Mouse (Mus musculus) CD4-positive, CD25-positive, alpha-beta regulatory T cell, adult 2 months (primary cell): ENCODE results near the gene Gm17581.

Experiments used
- DNase-seq: peaks from one replicate; pipeline ENCODE4 v3.0.0-alpha.2; 2012; ENCODE audit warnings: low read depth, low spot score

Gm17581 gene

DNA sequence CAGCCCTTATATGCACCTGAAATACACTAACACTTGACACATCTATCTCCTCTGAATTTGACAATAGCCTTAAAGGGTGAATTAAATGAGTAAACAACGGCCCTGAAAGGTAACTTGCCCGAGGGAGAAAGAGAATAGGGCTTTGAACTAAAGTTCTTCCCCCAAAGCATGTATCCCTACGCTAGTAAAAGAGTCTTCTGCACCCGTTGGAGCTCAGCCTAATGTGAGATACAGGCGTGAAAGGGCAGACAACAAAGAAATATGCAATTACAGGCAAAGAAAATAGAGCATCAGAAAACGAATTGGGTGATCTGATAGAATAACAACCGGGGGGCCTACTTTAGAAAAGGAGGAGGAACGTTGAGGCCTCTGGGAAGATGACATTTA, 44.3 kb downstream of the Gm17581 start:
- DNase-seq = no peak

DNA sequence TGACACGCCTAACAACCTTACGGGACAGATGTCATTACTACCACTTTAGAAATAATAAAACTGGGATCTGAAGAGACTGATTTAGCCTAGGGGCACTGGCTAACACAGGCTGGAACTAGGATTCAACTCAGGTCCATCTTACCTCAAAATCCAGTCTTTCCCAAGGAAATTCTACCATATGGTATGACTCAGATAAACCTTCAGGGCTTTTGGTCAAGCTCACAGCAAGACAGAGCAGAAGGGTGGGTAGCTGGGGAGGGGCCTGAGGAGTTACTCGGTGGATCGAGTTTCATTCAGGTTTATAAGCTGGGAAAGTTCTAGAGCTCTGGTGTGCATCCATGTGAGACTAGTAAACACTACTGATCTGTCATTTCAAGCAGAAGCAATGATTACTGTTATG, 46.5 kb downstream of the Gm17581 start:
- no peak for DNase-seq

DNA sequence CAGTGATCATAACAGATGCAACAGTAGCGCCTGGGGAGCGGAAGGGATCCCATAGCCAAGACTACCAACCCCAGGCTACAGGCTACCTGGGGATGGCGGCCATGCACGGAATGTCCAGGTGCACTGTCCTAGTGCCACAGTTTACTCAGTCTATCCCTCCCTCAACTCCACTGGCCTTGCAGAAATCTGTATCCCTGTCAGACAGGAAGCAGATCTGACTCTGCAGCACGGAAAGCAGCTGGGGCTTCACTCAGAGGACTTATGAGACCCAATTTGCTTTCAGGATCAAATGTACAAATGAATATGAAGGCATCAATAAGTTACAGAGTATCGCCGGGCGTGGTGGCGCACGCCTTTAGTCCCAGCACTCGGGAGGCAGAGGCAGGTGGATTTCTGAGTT, 47.9 kb downstream of the Gm17581 start:
- DNase-seq = no peak

DNA sequence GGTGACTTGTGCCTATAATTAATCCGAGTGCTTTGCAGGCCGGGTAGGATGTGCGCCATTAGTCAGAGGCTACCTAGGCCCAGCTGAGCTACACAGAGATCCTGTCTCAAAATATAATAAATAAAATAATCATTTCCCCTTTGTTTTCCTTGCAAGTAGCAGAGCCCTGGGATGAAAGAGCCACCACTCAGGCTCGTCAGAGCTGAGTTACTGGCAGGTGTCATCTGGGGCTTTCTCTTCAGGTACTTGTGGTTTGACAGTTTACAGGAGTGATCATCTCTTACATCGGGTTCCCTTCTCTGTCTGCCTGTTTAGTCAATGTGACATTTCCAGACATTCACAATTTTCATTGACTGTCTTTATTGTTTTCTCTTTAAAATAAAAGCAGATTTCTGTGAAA, 49.1 kb downstream of the Gm17581 start:
- DNase-seq = peak; percentile 44
